Mouse (Mus musculus) erythroblast, embryonic 14.5 days (primary cell): ENCODE results near the gene Plcl2.

Source experiments
- GATA1 ChIP-seq: IDR thresholded peaks from 2 replicates; pipeline ENCODE4 v1.6.1; 2012; ENCODE audit warnings: low read length, inconsistent platforms, mixed read lengths
- TAL1 ChIP-seq: IDR thresholded peaks from 3 replicates; pipeline ENCODE4 v1.6.1; 2012; ENCODE audit warnings: low read length, inconsistent platforms, mixed read lengths

DNA sequence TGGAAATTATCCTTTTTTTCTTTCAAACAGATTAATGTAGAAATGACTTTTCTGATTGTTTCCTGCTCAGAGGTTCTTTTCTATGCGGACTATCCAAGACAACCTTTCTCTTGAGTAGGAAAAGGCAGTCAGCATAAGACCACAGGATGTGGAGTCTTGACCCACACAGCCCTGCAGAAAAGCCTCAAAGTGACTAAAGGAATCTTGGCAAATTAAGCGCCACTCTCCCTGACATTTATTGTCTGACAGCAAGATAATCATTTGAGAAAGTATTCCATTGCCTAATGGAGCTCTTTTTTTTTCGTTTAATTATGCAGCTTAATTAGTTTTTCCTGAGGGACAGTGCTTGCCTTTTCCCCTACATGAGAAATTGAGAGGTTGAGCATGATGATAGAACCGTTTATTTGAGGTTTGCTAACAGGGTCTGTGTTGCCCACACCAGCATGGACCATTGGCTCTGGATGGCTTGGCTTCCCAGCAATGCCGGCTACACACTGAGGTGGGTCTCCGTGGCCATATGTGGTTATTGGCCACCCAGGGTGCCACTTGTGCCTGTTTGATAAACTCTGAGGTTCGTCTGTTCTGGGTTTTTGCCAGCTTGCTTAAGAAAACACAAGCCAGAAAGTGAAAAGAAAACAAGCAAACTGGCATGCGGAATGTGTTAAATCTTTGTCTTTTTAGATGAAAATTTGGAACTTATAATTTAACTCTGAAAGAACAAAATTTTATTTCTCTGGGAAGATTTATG is 56.3 kb downstream of the Plcl2 start:
- TF ChIP-seq GATA1 = no peak
- TF ChIP-seq TAL1 = no peak
